Mouse (Mus musculus) midbrain, postnatal 0 days (tissue): ENCODE measurements around the gene Rfc5. TPM values are rescaled to one million over a fixed set of nuclear protein-coding genes. Genes with fewer than 3 reads are reported as not detected.
"Not testable (repeated sequence)": the region's sequence is repeated elsewhere in the genome, so short reads cannot be mapped to it uniquely, and the experiment has no call there.

Experiments used
- ATAC-seq: fragments of 200-750 bp; cut with Nextera tagmentation; 2 replicates; pipeline ENCODE4 v1.8.0; 2017; ENCODE audit warnings: moderate number of reproducible peaks, mild to moderate bottlenecking, moderate TSS enrichment, moderate library complexity; ENCODE audit not compliant: low FRiP score
- DNase-seq: peaks from one replicate; pipeline ENCODE4 v3.0.0-alpha.2; 2015; ENCODE audit warnings: low spot score
- H3K27ac ChIP-seq: fragments of 300-500 bp; sonication (generic); 2 replicates; pipeline ENCODE4 v1.5.1; 2014; ENCODE audit warnings: low read depth, mild to moderate bottlenecking, low read length, mixed read lengths
- H3K27me3 ChIP-seq: fragments of 300-500 bp; sonication (generic); 2 replicates; pipeline ENCODE4 v1.6.1; 2014; ENCODE audit warnings: low read length, control low read depth, mixed read lengths; ENCODE audit not compliant: insufficient read depth
- H3K36me3 ChIP-seq: fragments of 300-500 bp; sonication (generic); 2 replicates; pipeline ENCODE4 v1.6.1; 2014; ENCODE audit warnings: low read length, control low read depth, mixed read lengths; ENCODE audit not compliant: insufficient read depth
- H3K4me1 ChIP-seq: fragments of 300-500 bp; sonication (generic); 2 replicates; pipeline ENCODE4 v1.6.1; 2014; ENCODE audit warnings: mild to moderate bottlenecking, control low read depth, antibody characterized with exemption, low read length, mixed read lengths; ENCODE audit not compliant: insufficient read depth
- H3K4me2 ChIP-seq: fragments of 300-500 bp; sonication (generic); 2 replicates; pipeline ENCODE4 v1.6.1; 2014; ENCODE audit warnings: low read depth, mild to moderate bottlenecking, low read length, mixed read lengths; ENCODE audit not compliant: poor library complexity, severe bottlenecking
- H3K4me3 ChIP-seq: fragments of 300-500 bp; sonication (generic); 2 replicates; pipeline ENCODE4 v1.5.1; 2014; ENCODE audit warnings: low read depth, mild to moderate bottlenecking, low read length, moderate library complexity
- H3K9ac ChIP-seq: fragments of 300-500 bp; sonication (generic); replicated peaks from 2 replicates; pipeline ENCODE4 v1.6.1; 2014; ENCODE audit warnings: mild to moderate bottlenecking, low read length, moderate library complexity, mixed read lengths; ENCODE audit not compliant: poor library complexity, severe bottlenecking
- H3K9me3 ChIP-seq: fragments of 300-500 bp; sonication (generic); 2 replicates; pipeline ENCODE4 v1.6.1; 2016; ENCODE audit warnings: low read length, control low read depth
- CTCF ChIP-seq: IDR thresholded peaks from 2 replicates; pipeline ENCODE4 v1.5.1; 2016; ENCODE audit warnings: antibody characterized with exemption, mild to moderate bottlenecking
- WGBS: fragments of 180-500 bp; shearing (Covaris S2); extraction: QIAGEN DNeasy Blood & Tissue Kit; methylation state at CpG from one replicate; pipeline ENCODE4 v1.1.7; 2014; 5-methylcytosine and 5-hydroxymethylcytosine counted together
- polyA plus RNA-seq: library from polyadenylated mRNA; unstranded; fragments of >200 nt; fragmentation: Nextera tagmentation; extraction: Ambion mirVana; gene quantifications from 2 replicates; pipeline ENCODE4 v1.2.1, GENCODE M21; 2015
- total RNA-seq: library from RNA; depleted of rRNA; stranded (reverse); fragments of >200 nt; gene quantifications from 2 replicates; pipeline ENCODE4 v1.2.3, GENCODE M21; 2014

Gene Rfc5
- total and polyA plus RNA-seq, 2 experiments from 2014 or later: 12.0 to 22.0 TPM

- Histone ChIP-seq H3K4me1 (0 out of 2 replicates have a peak, but pooled peaks cover 2% of the 10 kb centered on the region), H3K4me2 (no peak overlapping the region), H3K9me3 (no peaks in the 10 kb centered on the region), H3K4me3 (no peak overlapping the region), H3K27ac (no peak overlapping the region), H3K27me3 (no peaks in the 10 kb centered on the region), H3K36me3 (peaks cover 54% of the 10 kb centered on the region), H3K9ac (no peak overlapping the region)
- WGBS: 67% methylated on average over 12 of the region's 12 CpGs
- no peak for DNase-seq
- no peak for TF ChIP-seq CTCF
- ATAC-seq: no peak
These were observed 5.6 kb downstream of the Rfc5 start for GRCm38 (mm10) chr5:117383198-117383597.

- H3K4me1 ChIP-seq: no peaks in the 10 kb centered on the region
- H3K27me3 ChIP-seq: no peaks in the 10 kb centered on the region
- no peak overlapping the region for H3K27ac ChIP-seq
- H3K4me3 ChIP-seq: no peak overlapping the region
- H3K36me3 ChIP-seq: peaks cover 56% of the 10 kb centered on the region
- H3K9me3 ChIP-seq: no peaks in the 10 kb centered on the region
- no peak overlapping the region for H3K4me2 ChIP-seq
- DNase-seq (no peak), ATAC-seq (no peak)
- no peak overlapping the region for H3K9ac ChIP-seq
- WGBS: 75% methylated on average over 7 of the region's 7 CpGs
- TF ChIP-seq CTCF: peak; percentile 17; the same call in 1 of the 2 replicates
These were observed 7.1 kb downstream of the Rfc5 start for GRCm38 (mm10) chr5:117381785-117382184.

- TF ChIP-seq CTCF: no peak
- no peak overlapping the region for H3K4me3 ChIP-seq
- DNase-seq (no peak), ATAC-seq (no peak)
- no peaks in the 10 kb centered on the region for H3K27me3 ChIP-seq
- H3K36me3 ChIP-seq: peaks cover 71% of the 10 kb centered on the region
- H3K9ac ChIP-seq: no peak overlapping the region
- no peaks in the 10 kb centered on the region for H3K4me1 ChIP-seq
- H3K27ac ChIP-seq: no peak overlapping the region
- no peak overlapping the region for H3K4me2 ChIP-seq
- H3K9me3 ChIP-seq: no peaks in the 10 kb centered on the region
- 82% methylated on average over 4 of the region's 4 CpGs for WGBS
These were observed 8.6 kb downstream of the Rfc5 start for GRCm38 (mm10) chr5:117380199-117380598.

GRCm38 (mm10) chr5:117377731-117378130, 11.1 kb downstream of the Rfc5 start:
- H3K4me1 ChIP-seq, H3K27ac ChIP-seq, DNase-seq, H3K27me3 ChIP-seq, H3K9ac ChIP-seq, H3K9me3 ChIP-seq, H3K4me3 ChIP-seq, ATAC-seq, H3K4me2 ChIP-seq: not testable (repeated sequence)
- H3K36me3 ChIP-seq: peaks cover 64% of the 10 kb centered on the region
- WGBS: 92% methylated on average over 14 of the region's 14 CpGs

GRCm38 (mm10) chr5:117376331-117376761, 12.5 kb downstream of the Rfc5 start:
- Histone ChIP-seq H3K27me3 (no peaks in the 10 kb centered on the region), H3K4me2 (no peak overlapping the region), H3K27ac (no peak overlapping the region), H3K9me3 (no peaks in the 10 kb centered on the region), H3K4me3 (no peak overlapping the region), H3K36me3 (peaks cover 63% of the 10 kb centered on the region), H3K9ac (no peak overlapping the region), H3K4me1 (no peaks in the 10 kb centered on the region)
- 72% methylated on average over 11 of the region's 11 CpGs for WGBS
- ATAC-seq (no peak), DNase-seq (no peak)
- TF ChIP-seq CTCF: no peak

GRCm38 (mm10) chr5:117374372-117375049, 14.3 kb downstream of the Rfc5 start:
- Histone ChIP-seq H3K9me3 (no peaks in the 10 kb centered on the region), H3K4me2 (no peak overlapping the region), H3K36me3 (peaks cover 63% of the 10 kb centered on the region), H3K4me1 (no peaks in the 10 kb centered on the region), H3K27me3 (no peaks in the 10 kb centered on the region), H3K9ac (no peak overlapping the region), H3K4me3 (no peak overlapping the region), H3K27ac (no peak overlapping the region)
- no peak for DNase-seq
- WGBS: 89% methylated on average over 7 of the region's 7 CpGs
- no peak for TF ChIP-seq CTCF
- ATAC-seq: no peak
